Mouse (Mus musculus): ENCODE data around the gene Crtc1. TPM values are rescaled to one million over a fixed set of nuclear protein-coding genes. Genes with fewer than 3 reads are reported as not detected.

Crtc1 gene
- total and polyA plus RNA-seq, 2 experiments from 2014 or later = 51.7 to 52.9 TPM

DNA sequence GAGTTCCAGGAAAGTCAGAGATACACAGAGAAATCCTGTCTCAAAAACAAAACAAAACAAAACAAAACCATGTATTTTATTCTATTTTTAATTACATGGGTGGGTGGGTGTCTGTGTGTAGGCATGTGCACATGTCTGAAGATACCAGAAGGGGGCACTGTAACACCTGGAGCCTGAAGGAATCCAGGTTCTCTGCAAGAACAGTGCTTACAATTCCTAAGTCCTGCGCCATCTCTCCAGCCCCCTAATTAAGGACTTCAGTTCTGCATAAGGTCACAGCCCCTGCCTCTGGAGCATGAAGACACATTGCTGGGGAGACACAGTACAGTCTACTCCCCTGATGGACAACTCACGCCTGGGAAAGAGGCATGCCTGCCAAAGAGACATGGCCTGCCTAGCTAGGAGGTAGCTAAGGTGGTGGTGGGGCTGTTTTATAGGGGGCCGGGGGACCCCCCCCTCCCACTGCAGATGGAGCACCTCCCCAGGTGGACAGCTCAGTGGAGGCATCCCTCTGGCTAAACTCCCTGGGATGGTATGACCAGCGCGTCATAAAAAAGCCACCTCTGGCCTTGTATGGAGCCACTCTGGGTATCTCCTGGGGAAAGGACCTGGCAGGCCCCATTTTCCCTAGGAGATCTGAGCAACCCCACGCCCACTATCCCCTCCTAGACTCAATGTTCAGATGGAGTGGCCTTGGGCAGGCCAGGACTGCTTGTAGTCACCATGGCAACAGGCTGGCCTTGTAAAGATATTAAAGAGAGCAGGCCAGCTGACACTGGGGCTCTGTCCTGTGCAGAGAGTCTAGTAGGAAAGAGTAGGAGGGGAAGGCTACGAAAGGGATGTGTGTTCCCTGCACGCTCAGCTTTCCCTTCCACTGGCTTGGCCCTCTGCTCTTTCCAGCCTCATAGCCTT lies 23.6 kb downstream of the Crtc1 start:
- Histone ChIP-seq H3K4me2 (ENCODE audit: low read depth) (no peak overlapping the region), H3K4me3 (ENCODE audit: low read depth, low read length) (no peak overlapping the region), H3K9ac (no peak overlapping the region), H3K27me3 (ENCODE audit: insufficient read depth, low read length) (no peaks in the 10 kb centered on the region), H3K36me3 (ENCODE audit: insufficient read depth) (no peaks in the 10 kb centered on the region; the same call in 1 of the 2 replicates), H3K27ac (ENCODE audit: low read depth, low read length) (peak overlapping the region; percentile 24; the same call in 1 of the 2 replicates), H3K4me1 (ENCODE audit: insufficient read depth) (no peaks in the 10 kb centered on the region), H3K9me3 (ENCODE audit: low read length) (no peaks in the 10 kb centered on the region)
- DNase-seq (peak; percentile 32), ATAC-seq (peak; percentile 81)
- TF ChIP-seq CTCF (IDR thresholded peaks at IDR 0.05; ENCODE audit: low read depth) = peak; percentile 67
- 57% methylated on average over 8 of the region's 8 CpGs for WGBS

DNA sequence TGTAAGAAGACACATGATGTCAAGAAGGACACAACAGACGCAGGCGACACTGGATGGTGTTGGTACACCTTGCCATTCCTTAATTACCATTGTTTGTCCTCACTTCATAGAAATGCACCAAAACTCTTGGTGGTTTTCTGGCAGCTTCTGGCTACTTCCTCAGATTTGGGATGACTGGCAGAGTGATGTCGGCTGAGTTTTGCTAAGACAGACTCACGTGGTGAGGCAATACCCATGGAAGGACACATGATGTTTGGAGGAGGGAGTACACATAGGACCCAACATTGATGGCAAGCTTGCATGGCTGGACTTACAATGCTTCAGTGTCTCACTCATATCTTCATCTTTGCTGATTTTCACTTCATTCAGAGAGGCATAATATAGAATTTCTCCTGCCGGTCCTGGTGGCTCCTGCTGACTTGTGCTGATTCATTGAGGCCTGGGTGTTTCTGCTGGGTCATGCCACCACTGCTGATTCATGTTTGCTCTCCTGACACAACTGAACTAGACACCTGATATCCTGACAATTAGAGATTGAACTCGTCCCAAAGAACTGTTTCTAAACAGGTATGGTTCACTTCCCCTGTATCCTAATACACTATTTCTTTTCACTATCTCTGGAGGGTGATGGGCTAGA lies 25.0 kb downstream of the Crtc1 start:
- ATAC-seq (no peak), DNase-seq (no peak)
- H3K4me1 ChIP-seq (ENCODE audit: insufficient read depth) = 0 out of 2 replicates have a peak, but pooled peaks cover 1% of the 10 kb centered on the region
- H3K27me3 ChIP-seq (ENCODE audit: insufficient read depth, low read length) = no peaks in the 10 kb centered on the region
- WGBS = 87% methylated on average over 6 of the region's 6 CpGs
- no peak for TF ChIP-seq CTCF (IDR thresholded peaks at IDR 0.05; ENCODE audit: low read depth)
- H3K4me3 ChIP-seq (ENCODE audit: low read depth, low read length) = no peak overlapping the region
- no peak overlapping the region for H3K27ac ChIP-seq (ENCODE audit: low read depth, low read length)
- no peaks in the 10 kb centered on the region for H3K9me3 ChIP-seq (ENCODE audit: low read length)
- H3K36me3 ChIP-seq (ENCODE audit: insufficient read depth) = no peaks in the 10 kb centered on the region; the same call in 1 of the 2 replicates
- no peak overlapping the region for H3K4me2 ChIP-seq (ENCODE audit: low read depth)
- H3K9ac ChIP-seq = no peak overlapping the region

DNA sequence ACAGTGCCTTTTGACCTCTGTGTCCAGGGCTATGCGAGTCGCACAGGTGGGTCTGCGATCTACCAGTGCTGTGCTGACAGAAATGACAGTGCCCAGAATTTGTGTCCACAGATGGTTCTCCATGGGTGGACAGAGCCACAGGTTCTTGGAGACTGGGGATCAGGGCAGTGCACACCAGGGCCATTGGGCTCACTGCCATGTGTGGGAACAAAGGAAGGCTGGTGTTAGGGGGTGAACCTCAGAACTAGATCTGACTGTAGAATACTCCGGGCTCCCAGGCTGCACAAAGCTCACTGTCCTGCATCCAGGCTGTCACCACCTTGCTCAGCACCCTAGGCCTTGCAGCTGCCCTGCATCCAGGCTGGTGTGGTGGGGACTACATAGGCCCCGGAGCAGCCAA lies 29.1 kb downstream of the Crtc1 start:
- no peaks in the 10 kb centered on the region for H3K9me3 ChIP-seq (ENCODE audit: low read length)
- no peaks in the 10 kb centered on the region; the same call in 1 of the 2 replicates for H3K36me3 ChIP-seq (ENCODE audit: insufficient read depth)
- H3K4me3 ChIP-seq (ENCODE audit: low read depth, low read length) = no peak overlapping the region
- H3K27me3 ChIP-seq (ENCODE audit: insufficient read depth, low read length) = no peaks in the 10 kb centered on the region
- H3K4me1 ChIP-seq (ENCODE audit: insufficient read depth) = 0 out of 2 replicates have a peak, but pooled peaks cover 2% of the 10 kb centered on the region
- H3K4me2 ChIP-seq (ENCODE audit: low read depth) = no peak overlapping the region
- H3K27ac ChIP-seq (ENCODE audit: low read depth, low read length) = no peak overlapping the region
- WGBS = 93% methylated on average over 5 of the region's 5 CpGs
- no peak for TF ChIP-seq CTCF (IDR thresholded peaks at IDR 0.05; ENCODE audit: low read depth)
- DNase-seq (no peak), ATAC-seq (no peak)
- H3K9ac ChIP-seq = no peak overlapping the region

DNA sequence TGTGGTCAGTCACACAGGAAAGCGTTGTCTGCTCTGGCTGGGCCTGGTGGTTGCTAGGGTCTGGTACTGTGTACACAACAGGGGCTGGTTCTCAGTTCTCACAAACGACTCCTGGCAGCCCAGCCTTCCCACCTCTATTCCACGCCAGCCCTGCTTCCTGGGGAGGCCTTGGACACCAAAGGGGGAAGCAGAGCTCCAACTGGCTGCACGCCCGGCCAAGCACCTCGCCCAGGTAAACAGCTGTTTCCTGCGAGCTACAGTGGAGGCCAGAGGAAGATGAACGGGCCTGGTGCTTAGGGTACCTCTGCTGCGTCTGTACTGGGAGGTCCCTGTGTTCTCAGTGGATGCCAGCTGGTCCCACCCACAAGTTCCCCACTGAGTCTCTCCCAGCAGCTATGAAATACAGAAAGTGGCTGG lies 29.9 kb downstream of the Crtc1 start:
- no peak overlapping the region for H3K9ac ChIP-seq
- no peak overlapping the region for H3K27ac ChIP-seq (ENCODE audit: low read depth, low read length)
- no peaks in the 10 kb centered on the region for H3K27me3 ChIP-seq (ENCODE audit: insufficient read depth, low read length)
- peaks cover 2% of the 10 kb centered on the region for H3K36me3 ChIP-seq (ENCODE audit: insufficient read depth)
- DNase-seq (no peak), ATAC-seq (peak; percentile 65)
- 64% methylated on average over 9 of the region's 9 CpGs for WGBS
- no peaks in the 10 kb centered on the region for H3K9me3 ChIP-seq (ENCODE audit: low read length)
- TF ChIP-seq CTCF (IDR thresholded peaks at IDR 0.05; ENCODE audit: low read depth) = no peak
- H3K4me2 ChIP-seq (ENCODE audit: low read depth) = no peak overlapping the region
- H3K4me1 ChIP-seq (ENCODE audit: insufficient read depth) = 0 out of 2 replicates have a peak, but pooled peaks cover 2% of the 10 kb centered on the region
- H3K4me3 ChIP-seq (ENCODE audit: low read depth, low read length) = no peak overlapping the region

DNA sequence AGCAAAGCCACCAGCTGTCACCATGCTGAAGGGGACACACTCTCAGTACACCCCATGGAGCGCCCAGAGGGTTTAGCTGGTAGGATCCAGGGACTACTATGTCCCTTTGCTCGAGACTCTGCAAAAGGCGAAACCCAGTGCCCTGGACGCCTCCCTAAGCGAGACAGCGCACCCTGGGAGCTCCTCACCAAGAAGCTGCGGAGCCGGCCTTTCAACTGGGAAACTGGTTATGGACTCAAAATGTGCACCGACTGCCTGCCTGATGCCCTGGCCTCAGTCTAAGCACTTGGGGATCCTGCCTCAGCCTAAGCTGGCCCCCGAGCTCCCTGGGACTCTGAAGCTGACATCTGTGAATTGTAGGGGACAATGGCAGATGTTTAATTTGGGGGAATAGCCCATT lies 30.4 kb downstream of the Crtc1 start:
- Histone ChIP-seq H3K4me2 (ENCODE audit: low read depth) (no peak overlapping the region), H3K9me3 (ENCODE audit: low read length) (no peaks in the 10 kb centered on the region), H3K4me3 (ENCODE audit: low read depth, low read length) (no peak overlapping the region), H3K4me1 (ENCODE audit: insufficient read depth) (0 out of 2 replicates have a peak, but pooled peaks cover 2% of the 10 kb centered on the region), H3K36me3 (ENCODE audit: insufficient read depth) (peaks cover 6% of the 10 kb centered on the region), H3K27ac (ENCODE audit: low read depth, low read length) (no peak overlapping the region; the same call in 1 of the 2 replicates), H3K9ac (no peak overlapping the region), H3K27me3 (ENCODE audit: insufficient read depth, low read length) (no peaks in the 10 kb centered on the region)
- 79% methylated on average over 10 of the region's 10 CpGs for WGBS
- DNase-seq (no peak), ATAC-seq (no peak)
- no peak for TF ChIP-seq CTCF (IDR thresholded peaks at IDR 0.05; ENCODE audit: low read depth)

DNA sequence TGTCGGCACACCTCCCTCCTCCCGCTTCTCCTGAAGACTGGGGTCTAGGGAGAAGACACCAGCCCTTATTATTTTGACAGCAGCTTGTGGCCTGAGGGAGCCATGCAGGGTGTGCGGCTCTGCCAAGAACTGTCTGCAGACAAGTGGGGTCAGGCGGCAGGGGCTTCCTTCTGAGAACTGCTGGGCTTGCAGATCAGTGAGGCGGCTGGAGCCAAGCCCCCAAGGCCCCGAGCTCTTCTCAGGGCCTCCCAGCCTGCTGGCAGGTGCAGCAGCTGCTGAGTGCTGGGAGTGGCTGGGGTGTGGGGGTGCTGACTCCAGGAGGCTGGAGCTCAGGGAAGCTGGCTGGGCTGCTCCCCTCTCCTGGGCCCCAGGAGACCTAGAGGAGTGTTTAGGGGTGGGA lies 31.1 kb downstream of the Crtc1 start:
- Histone ChIP-seq H3K9ac (no peak overlapping the region), H3K4me2 (ENCODE audit: low read depth) (no peak overlapping the region), H3K9me3 (ENCODE audit: low read length) (no peaks in the 10 kb centered on the region), H3K27me3 (ENCODE audit: insufficient read depth, low read length) (no peaks in the 10 kb centered on the region), H3K36me3 (ENCODE audit: insufficient read depth) (peaks cover 7% of the 10 kb centered on the region), H3K4me1 (ENCODE audit: insufficient read depth) (0 out of 2 replicates have a peak, but pooled peaks cover 2% of the 10 kb centered on the region), H3K4me3 (ENCODE audit: low read depth, low read length) (no peak overlapping the region), H3K27ac (ENCODE audit: low read depth, low read length) (no peak overlapping the region)
- WGBS = 55% methylated on average over 6 of the region's 6 CpGs
- ATAC-seq (peak; percentile 28), DNase-seq (no peak)
- TF ChIP-seq CTCF (IDR thresholded peaks at IDR 0.05; ENCODE audit: low read depth) = no peak
